In the genomic region with DNA sequence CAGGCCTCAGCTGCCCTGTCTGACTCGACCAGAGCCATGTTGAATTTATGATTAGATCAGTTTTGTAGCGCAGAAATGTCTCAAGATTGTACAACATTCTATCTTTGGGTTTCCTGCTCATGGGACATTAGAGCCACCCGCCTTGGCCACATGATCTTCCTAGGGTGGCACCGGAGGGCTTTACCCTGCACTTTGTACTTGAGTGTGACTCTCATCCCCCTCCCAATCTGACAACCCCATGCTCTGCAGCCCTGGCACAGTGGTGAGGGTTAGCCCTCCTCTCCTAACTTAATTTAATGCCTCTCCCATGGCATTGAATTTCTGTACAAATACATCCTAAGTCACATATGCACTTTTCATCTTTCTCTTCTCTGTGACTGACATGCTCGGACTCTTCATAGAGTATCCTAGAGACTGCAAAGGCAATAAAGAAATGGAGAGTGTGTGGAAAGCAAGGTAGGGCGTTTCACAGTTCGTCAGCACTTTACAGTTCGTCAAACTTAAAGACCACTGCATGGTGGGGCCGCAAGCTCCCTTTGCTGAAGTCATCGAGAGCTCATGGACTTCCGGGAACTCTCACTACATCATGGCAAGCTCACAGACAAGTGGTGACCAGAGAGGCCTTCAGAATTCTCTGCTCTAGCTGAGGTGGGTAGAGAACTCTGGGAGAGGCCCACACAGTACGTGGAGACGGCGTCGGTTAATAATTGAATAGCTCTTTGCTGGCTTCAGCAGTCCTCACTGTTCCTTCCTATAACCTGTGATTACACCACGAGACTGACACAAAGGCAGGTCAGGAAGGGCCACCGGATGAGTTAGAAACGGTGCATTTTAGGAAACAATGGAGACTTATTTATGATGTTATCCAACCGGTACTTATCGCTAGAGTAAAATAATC, we compare ENCODE assay signal across 20 mouse cellular contexts. TPM values are rescaled to one million over a fixed set of nuclear protein-coding genes. Genes with fewer than 3 reads are reported as not detected.
DNase-seq lines count a peak whose midpoint lies in the region; ATAC-seq lines count a peak whose summit lies in the region.
"Had no signal": no experiment of that assay in that cellular context is flagged by ENCODE, and none has a peak within 500 bp of the region (broad histone marks: within the 10 kb centered on the region; RNA-seq: fewer than 3 reads in every experiment).

No protein-coding gene starts in this region.

- H3K4me3 ChIP-seq in hindbrain, embryonic 16.5 days (ENCODE audit: low read length): no peak overlapping the region
- no peak overlapping the region for H3K4me3 ChIP-seq in hindbrain, embryonic 12.5 days
- H3K4me3 ChIP-seq in intestine, embryonic 16.5 days (ENCODE audit: low read length): no peak overlapping the region
- no peak overlapping the region for H3K4me3 ChIP-seq in kidney, embryonic 15.5 days (replicated peaks)
- H3K4me3 ChIP-seq: forebrain, embryonic 12.5 days; midbrain, embryonic 12.5 days; neural tube, embryonic 13.5 days had no signal

- DNase-seq in yolk sac, embryonic 10.5 days (ENCODE audit: low spot score): peak; percentile 77
- no peak for DNase-seq in left cerebral cortex, postnatal 10 days (ENCODE audit: extremely low spot score in 1 of 2, low spot score in 2 of 2)
- DNase-seq: heart, adult 11 months; heart, postnatal 36 days; thymus, postnatal 14 days had no signal

- no peak overlapping the region for H3K4me2 ChIP-seq in hindbrain, embryonic 16.5 days (ENCODE audit: low read length)
- no peak overlapping the region for H3K4me2 ChIP-seq in hindbrain, embryonic 12.5 days (replicated peaks)
- no peak overlapping the region for H3K4me2 ChIP-seq in intestine, embryonic 16.5 days (ENCODE audit: low read depth, low read length)
- H3K4me2 ChIP-seq in kidney, embryonic 15.5 days: no peak overlapping the region
- H3K4me2 ChIP-seq: forebrain, embryonic 12.5 days; midbrain, embryonic 12.5 days; neural tube, embryonic 13.5 days had no signal

- H3K4me1 ChIP-seq in hindbrain, embryonic 16.5 days (ENCODE audit: control insufficient read depth, insufficient read depth, low read depth, low read length): no peaks in the 10 kb centered on the region
- no peaks in the 10 kb centered on the region for H3K4me1 ChIP-seq in hindbrain, embryonic 12.5 days
- H3K4me1 ChIP-seq in intestine, embryonic 16.5 days (ENCODE audit: control insufficient read depth, insufficient read depth, low read length): 0 out of 2 replicates have a peak, but pooled peaks cover 3% of the 10 kb centered on the region
- H3K4me1 ChIP-seq in kidney, embryonic 15.5 days: peaks cover 15% of the 10 kb centered on the region; the same call in 1 of the 2 replicates
- H3K4me1 ChIP-seq: forebrain, embryonic 12.5 days; midbrain, embryonic 12.5 days had no signal

- H3K36me3 ChIP-seq in hindbrain, embryonic 16.5 days (ENCODE audit: control insufficient read depth, insufficient read depth, low read length): no peaks in the 10 kb centered on the region
- H3K36me3 ChIP-seq in hindbrain, embryonic 12.5 days: no peaks in the 10 kb centered on the region
- no peaks in the 10 kb centered on the region for H3K36me3 ChIP-seq in intestine, embryonic 16.5 days (ENCODE audit: control insufficient read depth, insufficient read depth, low read length)
- H3K36me3 ChIP-seq in kidney, embryonic 15.5 days: no peaks in the 10 kb centered on the region
- H3K36me3 ChIP-seq: forebrain, embryonic 12.5 days; midbrain, embryonic 12.5 days had no signal

- no peak overlapping the region for H3K9ac ChIP-seq in hindbrain, embryonic 16.5 days (ENCODE audit: low read depth, low read length)
- H3K9ac ChIP-seq in hindbrain, embryonic 12.5 days: no peak overlapping the region
- no peak overlapping the region for H3K9ac ChIP-seq in intestine, embryonic 16.5 days (ENCODE audit: low read depth, low read length)
- no peak overlapping the region for H3K9ac ChIP-seq in kidney, embryonic 15.5 days
- H3K9ac ChIP-seq: forebrain, embryonic 12.5 days; midbrain, embryonic 12.5 days; neural tube, embryonic 13.5 days had no signal

- H3K27me3 ChIP-seq in hindbrain, embryonic 16.5 days (replicated peaks; ENCODE audit: control insufficient read depth, insufficient read depth, low read length): no peaks in the 10 kb centered on the region
- H3K27me3 ChIP-seq in hindbrain, embryonic 12.5 days: no peaks in the 10 kb centered on the region
- no peaks in the 10 kb centered on the region for H3K27me3 ChIP-seq in intestine, embryonic 16.5 days (replicated peaks; ENCODE audit: control insufficient read depth, insufficient read depth, low read length)
- H3K27me3 ChIP-seq in kidney, embryonic 15.5 days: no peaks in the 10 kb centered on the region
- H3K27me3 ChIP-seq: forebrain, embryonic 12.5 days; midbrain, embryonic 12.5 days; neural tube, embryonic 13.5 days had no signal

- WGBS in hindbrain, embryonic 16.5 days: 80% methylated on average over 20 of the region's 20 CpGs
- 80% methylated on average over 20 of the region's 20 CpGs for WGBS in hindbrain, embryonic 12.5 days
- 76% methylated on average over 20 of the region's 20 CpGs for WGBS in intestine, embryonic 16.5 days
- 67% methylated on average over 20 of the region's 20 CpGs for WGBS in kidney, embryonic 15.5 days

- intact Hi-C loops in left cerebral cortex, postnatal 10 days (cut with DNase I): no loop called here

- no peaks in the 10 kb centered on the region for H3K9me3 ChIP-seq in hindbrain, embryonic 16.5 days (ENCODE audit: control insufficient read depth, low read length)
- no peaks in the 10 kb centered on the region for H3K9me3 ChIP-seq in hindbrain, embryonic 12.5 days (replicated peaks)
- no peaks in the 10 kb centered on the region for H3K9me3 ChIP-seq in intestine, embryonic 16.5 days (ENCODE audit: control insufficient read depth, low read length)
- no peaks in the 10 kb centered on the region for H3K9me3 ChIP-seq in kidney, embryonic 15.5 days (replicated peaks)
- H3K9me3 ChIP-seq: forebrain, embryonic 12.5 days; midbrain, embryonic 12.5 days; neural tube, embryonic 13.5 days had no signal

- ATAC-seq in hindbrain, embryonic 16.5 days: peak; percentile 38
- no peak for ATAC-seq in hindbrain, embryonic 12.5 days (ENCODE audit: low FRiP score)
- peak; percentile 91 for ATAC-seq in intestine, embryonic 16.5 days
- ATAC-seq in kidney, embryonic 15.5 days (replicated peaks; ENCODE audit: low FRiP score): peak; percentile 55
- no peak for ATAC-seq in megakaryocyte progenitor cell, adult 5-6 weeks (replicated peaks; ENCODE audit: poor library complexity)
- ATAC-seq: inflammation-experienced regulatory T-cells, adult 6 months; lung, postnatal 0 days had no signal

- no peak overlapping the region for H3K27ac ChIP-seq in hindbrain, embryonic 16.5 days (ENCODE audit: low read depth, low read length)
- no peak overlapping the region for H3K27ac ChIP-seq in hindbrain, embryonic 12.5 days
- peak overlapping the region; percentile 67; the same call in 1 of the 2 replicates for H3K27ac ChIP-seq in intestine, embryonic 16.5 days (ENCODE audit: low read length)
- no peak overlapping the region for H3K27ac ChIP-seq in kidney, embryonic 15.5 days
- H3K27ac ChIP-seq: forebrain, embryonic 12.5 days; midbrain, embryonic 12.5 days; neural tube, embryonic 13.5 days had no signal

RNA-seq across cellular contexts. Expression of a gene that starts 35.8 kb away (rescaled TPM):
- polyA plus RNA-seq in hindbrain, embryonic 16.5 days (2015; fragmentation: Nextera tagmentation; extraction: Ambion mirVana): 11.0 and 11.2 TPM in 2 replicates
- 0.77 and 1.3 TPM in 2 replicates for polyA plus RNA-seq in hindbrain, embryonic 12.5 days (2016; fragmentation: Nextera tagmentation; extraction: Ambion mirVana)
- 0.27 and 0.43 TPM in 2 replicates for polyA plus RNA-seq in intestine, embryonic 16.5 days (2015; fragmentation: Nextera tagmentation; extraction: Ambion mirVana)
- polyA plus RNA-seq in kidney, embryonic 15.5 days (2015; fragmentation: Nextera tagmentation; extraction: Ambion mirVana): 0.18 and 0.32 TPM in 2 replicates
- 10 to 100 TPM; 10.5 TPM for total RNA-seq in left cerebral cortex, postnatal 10 days (2021)
- not detected in 2 replicates for total RNA-seq in megakaryocyte progenitor cell, adult 5-6 weeks (2015)
- not detected in 2 replicates for total RNA-seq in megakaryocyte progenitor cell, adult 5-6 weeks (2017)
- total RNA-seq: common myeloid progenitor, adult 5-6 weeks; gastrocnemius, adult 8-10 months; MEL had no signal
- polyA plus RNA-seq: small intestine, adult 2 months had no signal

RNA-seq across cellular contexts. Expression of a gene that starts 53.8 kb away (rescaled TPM):
- 2.3 and 2.4 TPM in 2 replicates for polyA plus RNA-seq in hindbrain, embryonic 16.5 days (2015; fragmentation: Nextera tagmentation; extraction: Ambion mirVana)
- polyA plus RNA-seq in hindbrain, embryonic 12.5 days (2016; fragmentation: Nextera tagmentation; extraction: Ambion mirVana): 0.39 and 0.65 TPM in 2 replicates
- polyA plus RNA-seq in intestine, embryonic 16.5 days (2015; fragmentation: Nextera tagmentation; extraction: Ambion mirVana): 1.8 and 2.1 TPM in 2 replicates
- 0.23 and 0.47 TPM in 2 replicates for polyA plus RNA-seq in kidney, embryonic 15.5 days (2015; fragmentation: Nextera tagmentation; extraction: Ambion mirVana)
- 1 to 10 TPM; 4.9 to 6.4 TPM for total RNA-seq in left cerebral cortex, postnatal 10 days (2021)
- total RNA-seq in megakaryocyte progenitor cell, adult 5-6 weeks (2015): not detected in 2 replicates
- not detected in 2 replicates for total RNA-seq in megakaryocyte progenitor cell, adult 5-6 weeks (2017)
- total RNA-seq: common myeloid progenitor, adult 5-6 weeks; MEL had no signal
- polyA plus RNA-seq: embryonic facial prominence, embryonic 11.5 days; forebrain, embryonic 12.5 days; inflammation-experienced regulatory T-cells, adult 6 months had no signal

Comparison
In these comparisons a context has a peak if more than half of its experiments do, and no peak if none do; other contexts are left out.
1. ATAC-seq: peak in hindbrain, embryonic 16.5 days (single experiment), intestine, embryonic 16.5 days (single experiment) and kidney, embryonic 15.5 days (single experiment); none in hindbrain, embryonic 12.5 days (single experiment) and megakaryocyte progenitor cell, adult 5-6 weeks (single experiment).